Mouse (Mus musculus) ES-E14 (cell line): Measurements from ENCODE around the gene Golph3. TPM values are rescaled to one million over a fixed set of nuclear protein-coding genes. Genes with fewer than 3 reads are reported as not detected.
"Not testable (repeated sequence)": the region's sequence is repeated elsewhere in the genome, so short reads cannot be mapped to it uniquely, and the experiment has no call there.

ENCODE experiments used
- DNase-seq: peaks from one replicate; pipeline ENCODE4 v3.0.0-alpha.2; 2013; ENCODE audit warnings: low read depth, low spot score
- H3K27ac ChIP-seq: 2 replicates; pipeline ENCODE4 v1.5.1; 2012; ENCODE audit warnings: low read depth, mild to moderate bottlenecking, low read length, moderate library complexity, mixed read lengths; ENCODE audit not compliant: poor library complexity, insufficient read depth, severe bottlenecking
- H3K36me3 ChIP-seq: 2 replicates; pipeline ENCODE4 v1.6.1; 2012; ENCODE audit warnings: mild to moderate bottlenecking, low read length, moderate library complexity, mixed read lengths; ENCODE audit not compliant: control insufficient read depth, poor library complexity, insufficient read depth, severe bottlenecking
- H3K4me1 ChIP-seq, 2 experiments: fragments of 150-350 bp in 1 of 2; sonication (generic) in 1 of 2; 2 replicates each; pipeline ENCODE4 v1.6.1; 2012; ENCODE audit warnings: low read length in 2 of 2, mild to moderate bottlenecking in 1 of 2, mixed read lengths in 1 of 2; ENCODE audit not compliant: control insufficient read depth in 2 of 2, insufficient read depth in 2 of 2, poor library complexity in 1 of 2
- H3K4me3 ChIP-seq, 2 experiments: fragments of 150-350 bp in 1 of 2; sonication (generic) in 1 of 2; 2 replicates each; pipeline ENCODE4 v1.5.1; 2012; ENCODE audit warnings: low read length in 2 of 2, low read depth in 1 of 2, mild to moderate bottlenecking in 1 of 2, mixed read lengths in 1 of 2; ENCODE audit not compliant: insufficient read depth in 1 of 2, poor library complexity in 1 of 2, severe bottlenecking in 1 of 2
- H3K9ac ChIP-seq: 2 replicates; pipeline ENCODE4 v1.6.1; 2012; ENCODE audit warnings: low read depth, mild to moderate bottlenecking, low read length, mixed read lengths; ENCODE audit not compliant: poor library complexity, insufficient read depth, severe bottlenecking
- H3K9me3 ChIP-seq: fragments of 150-350 bp; sonication (generic); 2 replicates; pipeline ENCODE4 v1.6.1; 2012; ENCODE audit warnings: low read depth, mild to moderate bottlenecking, low read length; ENCODE audit not compliant: control insufficient read depth, insufficient read depth
- CHD2 ChIP-seq: IDR thresholded peaks from 2 replicates; pipeline ENCODE4 v1.6.1; 2014; ENCODE audit warnings: mild to moderate bottlenecking, low read depth, low read length, inconsistent platforms
- HCFC1 ChIP-seq: IDR thresholded peaks from 2 replicates; pipeline ENCODE4 v1.6.1; 2012; ENCODE audit warnings: low read length, inconsistent platforms, borderline replicate concordance; ENCODE audit not compliant: insufficient read depth
- MAFK ChIP-seq: IDR thresholded peaks from 2 replicates; pipeline ENCODE4 v1.6.1; 2014; ENCODE audit warnings: mild to moderate bottlenecking, low read depth, low read length, inconsistent platforms; ENCODE audit not compliant: insufficient read depth
- ZC3H11A ChIP-seq: IDR thresholded peaks from 2 replicates; pipeline ENCODE4 v1.6.1; 2012; ENCODE audit warnings: low read depth, mild to moderate bottlenecking, inconsistent platforms, low read length, borderline replicate concordance
- ZNF384 ChIP-seq: IDR thresholded peaks from 2 replicates; pipeline ENCODE4 v1.6.1; 2012; ENCODE audit warnings: low read depth, low read length, inconsistent platforms
- in situ Hi-C, 2 experiments: fragments of 600-800 bp; cut with MboI; formaldehyde crosslinking; loops; one replicate each; pipeline ENCODE4 v1.15.1; 2025; ENCODE audit warnings: low sequenced_read_pairs in 2 of 2, inconsistent platforms in 1 of 2; ENCODE audit not compliant: unreplicated experiment in 2 of 2
- total RNA-seq: library from RNA; depleted of rRNA; stranded (reverse); fragments of 300-350 nt; gene quantifications from 2 replicates; pipeline ENCODE4 v1.2.3, GENCODE M21; 2012

Gene Golph3
- total RNA-seq, 1 experiment: 72.9 TPM

GRCm38 (mm10) chr15:12362701-12363040 lies 41.4 kb downstream of the Golph3 start:
- Histone ChIP-seq H3K36me3 (no peaks in the 10 kb centered on the region), H3K9me3 (no peaks in the 10 kb centered on the region), H3K27ac (no peak overlapping the region), H3K9ac (no peak overlapping the region), H3K4me1 (0 out of 4 replicates have a peak, but pooled peaks cover 0 to 2% of the 10 kb centered on the region in 2 experiments), H3K4me3 (no peak overlapping the region)
- DNase-seq: no peak
- in situ Hi-C loops: loop anchor here in 1 of 2 experiments (10.0 kb wide), 1 partner anchor 432 kb away; no protein-coding TSS in a partner anchor
- no peak for TF ChIP-seq CHD2
- TF ChIP-seq HCFC1: no peak
- no peak for TF ChIP-seq ZC3H11A
- no peak for TF ChIP-seq ZNF384
- no peak for TF ChIP-seq MAFK

GRCm38 (mm10) chr15:12364096-12364495 lies 42.8 kb downstream of the Golph3 start:
- in situ Hi-C loops: loop anchor here in 1 of 2 experiments (10.0 kb wide), 1 partner anchor 431 kb away; no protein-coding TSS in a partner anchor
- Histone ChIP-seq H3K4me3 (no peak overlapping the region), H3K9ac (no peak overlapping the region), H3K4me1 (peaks cover 0 to 2% of the 10 kb centered on the region in 2 experiments; a peak in 1 of 4 replicates), H3K9me3 (no peaks in the 10 kb centered on the region), H3K27ac (no peak overlapping the region), H3K36me3 (no peaks in the 10 kb centered on the region)
- TF ChIP-seq HCFC1 (no peak), ZNF384 (no peak), CHD2 (no peak), ZC3H11A (no peak), MAFK (no peak)
- no peak for DNase-seq

GRCm38 (mm10) chr15:12365416-12366071 lies 44.3 kb downstream of the Golph3 start:
- in situ Hi-C loops: loop anchor here in 1 of 2 experiments (10.0 kb wide), 1 partner anchor 429 kb away; no protein-coding TSS in a partner anchor
- Histone ChIP-seq H3K9me3 (no peaks in the 10 kb centered on the region), H3K27ac (no peak overlapping the region), H3K36me3 (no peaks in the 10 kb centered on the region), H3K4me1 (peaks cover 0 to 2% of the 10 kb centered on the region in 2 experiments; a peak in 1 of 4 replicates), H3K9ac (no peak overlapping the region), H3K4me3 (no peak overlapping the region)
- DNase-seq: no peak
- TF ChIP-seq MAFK: no peak
- no peak for TF ChIP-seq HCFC1
- TF ChIP-seq CHD2: no peak
- TF ChIP-seq ZC3H11A: no peak
- TF ChIP-seq ZNF384: no peak

DNA sequence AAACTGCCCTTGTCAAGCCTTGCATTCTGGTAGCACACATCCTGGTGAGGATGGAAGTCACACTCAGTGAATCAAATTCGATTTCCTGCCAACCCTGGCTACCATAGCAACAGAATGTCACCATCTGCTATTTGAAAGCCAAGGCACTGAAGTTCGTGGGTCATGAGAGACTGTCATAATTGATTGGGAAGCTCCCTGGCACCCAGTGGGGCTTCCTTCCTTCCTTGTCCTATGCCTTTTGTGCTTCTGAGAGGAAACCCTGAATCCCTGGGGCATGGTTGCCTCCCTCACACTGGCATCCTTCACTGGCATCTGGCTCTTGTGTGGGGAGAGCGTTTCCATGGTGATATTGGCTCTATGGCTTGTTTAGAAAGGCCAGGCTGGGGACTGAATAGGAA lies 44.8 kb downstream of the Golph3 start:
- Histone ChIP-seq H3K27ac (no peak overlapping the region), H3K9ac (no peak overlapping the region), H3K36me3 (no peaks in the 10 kb centered on the region), H3K9me3 (no peaks in the 10 kb centered on the region), H3K4me1 (peaks cover 0 to 2% of the 10 kb centered on the region in 2 experiments; a peak in 1 of 4 replicates), H3K4me3 (no peak overlapping the region)
- in situ Hi-C loops: loop anchor here in 1 of 2 experiments (10.0 kb wide), 1 partner anchor 429 kb away; no protein-coding TSS in a partner anchor
- no peak for DNase-seq
- TF ChIP-seq MAFK (no peak), ZNF384 (no peak), ZC3H11A (no peak), CHD2 (no peak), HCFC1 (no peak)

- H3K4me3 ChIP-seq, H3K9me3 ChIP-seq, H3K27ac ChIP-seq, H3K36me3 ChIP-seq, H3K4me1 ChIP-seq, H3K9ac ChIP-seq, DNase-seq: not testable (repeated sequence)
- in situ Hi-C loops: loop anchor here in 1 of 2 experiments (10.0 kb wide), 1 partner anchor 428 kb away; no protein-coding TSS in a partner anchor
These were observed 45.5 kb downstream of the Golph3 start for GRCm38 (mm10) chr15:12366580-12367305.
